Mouse (Mus musculus): ENCODE measurements around the gene Wasl.

Wasl gene

GRCm38 (mm10) chr6:24664867-24665458, at the start of gene Wasl:
Wasl (minus strand) TSS chr6:24665009.
- peak; percentile 98 to 99 for DNase-seq

- DNase-seq = no peak
Observed at GRCm38 (mm10) chr6:24707499-24707898, 42.7 kb upstream of the Wasl start.

GRCm38 (mm10) chr6:24707090-24707489, 42.3 kb upstream of the Wasl start:
- DNase-seq = no peak

GRCm38 (mm10) chr6:24697216-24697615, 32.4 kb upstream of the Wasl start:
- DNase-seq = no peak

GRCm38 (mm10) chr6:24696117-24696516, 31.3 kb upstream of the Wasl start:
- no peak for DNase-seq

- no peak for DNase-seq
Observed at GRCm38 (mm10) chr6:24694455-24695410, 29.9 kb upstream of the Wasl start.

GRCm38 (mm10) chr6:24687871-24688270, 23.1 kb upstream of the Wasl start:
- no peak for DNase-seq

GRCm38 (mm10) chr6:24683113-24683512, 18.3 kb upstream of the Wasl start:
- DNase-seq = no peak

- DNase-seq = no peak
Observed at GRCm38 (mm10) chr6:24667829-24668228, 3.0 kb upstream of the Wasl start.

GRCm38 (mm10) chr6:24666248-24666647, 1.4 kb upstream of the Wasl start:
- DNase-seq = no peak

GRCm38 (mm10) chr6:24664133-24664866, 509 bp downstream of the Wasl start:
- DNase-seq = peak; percentile 46 to 52

- DNase-seq = peak; percentile 9 to 22
Observed at GRCm38 (mm10) chr6:24663196-24664132, 1.3 kb downstream of the Wasl start.

GRCm38 (mm10) chr6:24662483-24662882, 2.3 kb downstream of the Wasl start:
- no peak for DNase-seq

- no peak for DNase-seq
Observed at GRCm38 (mm10) chr6:24661879-24662278, 2.9 kb downstream of the Wasl start.

- DNase-seq = no peak
Observed at GRCm38 (mm10) chr6:24657647-24658387, 7.0 kb downstream of the Wasl start.

GRCm38 (mm10) chr6:24656094-24656493, 8.7 kb downstream of the Wasl start:
- no peak for DNase-seq

- DNase-seq = no peak
Observed at GRCm38 (mm10) chr6:24651538-24651937, 13.3 kb downstream of the Wasl start.

GRCm38 (mm10) chr6:24650719-24651118, 14.1 kb downstream of the Wasl start:
- no peak for DNase-seq

GRCm38 (mm10) chr6:24648403-24648802, 16.4 kb downstream of the Wasl start:
- no peak for DNase-seq

- no peak for DNase-seq
Observed at GRCm38 (mm10) chr6:24647103-24647691, 17.6 kb downstream of the Wasl start.
